Mouse (Mus musculus) lung, embryonic 14.5 days (tissue): Measurements from ENCODE around the gene Ophn1. TPM values are rescaled to one million over a fixed set of nuclear protein-coding genes. Genes with fewer than 3 reads are reported as not detected.

Experiments used
- ATAC-seq: fragments of 200-750 bp; cut with Nextera tagmentation; 2 replicates; pipeline ENCODE4 v1.8.0; 2017; ENCODE audit warnings: mild to moderate bottlenecking, moderate TSS enrichment, moderate library complexity; ENCODE audit not compliant: insufficient read depth
- DNase-seq: peaks from one replicate; pipeline ENCODE4 v3.0.0-alpha.2; 2015
- H3K27ac ChIP-seq: fragments of 300-500 bp; sonication (generic); 2 replicates; pipeline ENCODE4 v1.5.1; 2014; ENCODE audit warnings: low read depth, mild to moderate bottlenecking, moderate library complexity
- H3K27me3 ChIP-seq: fragments of 300-500 bp; sonication (generic); 2 replicates; pipeline ENCODE4 v1.6.1; 2014; ENCODE audit warnings: low read length, control low read depth; ENCODE audit not compliant: insufficient read depth
- H3K36me3 ChIP-seq: fragments of 300-500 bp; sonication (generic); 2 replicates; pipeline ENCODE4 v1.6.1; 2014; ENCODE audit warnings: control low read depth; ENCODE audit not compliant: insufficient read depth
- H3K4me1 ChIP-seq: fragments of 300-500 bp; sonication (generic); 2 replicates; pipeline ENCODE4 v1.6.1; 2014; ENCODE audit warnings: antibody characterized with exemption, control low read depth; ENCODE audit not compliant: insufficient read depth
- H3K4me2 ChIP-seq: fragments of 300-500 bp; sonication (generic); 2 replicates; pipeline ENCODE4 v1.6.1; 2014; ENCODE audit warnings: mild to moderate bottlenecking
- H3K4me3 ChIP-seq: fragments of 300-500 bp; sonication (generic); 2 replicates; pipeline ENCODE4 v1.5.1; 2014; ENCODE audit warnings: low read depth, low read length
- H3K9ac ChIP-seq: fragments of 300-500 bp; sonication (generic); 2 replicates; pipeline ENCODE4 v1.6.1; 2014
- H3K9me3 ChIP-seq: fragments of 300-500 bp; sonication (generic); 2 replicates; pipeline ENCODE4 v1.6.1; 2016; ENCODE audit warnings: low read depth, low read length, control low read depth
- CTCF ChIP-seq: IDR thresholded peaks from 2 replicates; pipeline ENCODE4 v1.5.1; 2016; ENCODE audit warnings: antibody characterized with exemption, low read depth
- WGBS: fragments of 180-500 bp; shearing (Covaris S2); extraction: QIAGEN DNeasy Blood & Tissue Kit; methylation state at CpG from one replicate; pipeline ENCODE4 v1.1.7; 2014; 5-methylcytosine and 5-hydroxymethylcytosine counted together
- polyA plus RNA-seq: library from polyadenylated mRNA; unstranded; fragments of >200 nt; fragmentation: Nextera tagmentation; extraction: Ambion mirVana; gene quantifications from 2 replicates; pipeline ENCODE4 v1.2.1, GENCODE M21; 2014

Ophn1 gene
- polyA plus RNA-seq, 1 experiment from 2014 or later: 13.2 TPM

- no peak overlapping the region for H3K9ac ChIP-seq
- TF ChIP-seq CTCF: peak; percentile 80
- DNase-seq (peak; percentile 81), ATAC-seq (no peak)
- no peaks in the 10 kb centered on the region for H3K4me1 ChIP-seq
- H3K4me3 ChIP-seq: no peak overlapping the region
- no peaks in the 10 kb centered on the region for H3K27me3 ChIP-seq
- no peaks in the 10 kb centered on the region for H3K9me3 ChIP-seq
- no peak overlapping the region for H3K4me2 ChIP-seq
- H3K36me3 ChIP-seq: no peaks in the 10 kb centered on the region
- WGBS: 18% methylated on average over 4 of the region's 4 CpGs
- H3K27ac ChIP-seq: no peak overlapping the region
Measured at GRCm38 (mm10) chrX:98701635-98702034, 189.2 kb downstream of the Ophn1 start.

- Histone ChIP-seq H3K4me3 (no peak overlapping the region), H3K9ac (no peak overlapping the region), H3K9me3 (no peaks in the 10 kb centered on the region), H3K4me1 (no peaks in the 10 kb centered on the region), H3K27me3 (no peaks in the 10 kb centered on the region), H3K36me3 (no peaks in the 10 kb centered on the region), H3K27ac (no peak overlapping the region), H3K4me2 (no peak overlapping the region)
- ATAC-seq (no peak), DNase-seq (peak; percentile 4)
- 0 out of 2 replicates have a peak, but pooled peaks have one; percentile 11 for TF ChIP-seq CTCF
Measured at GRCm38 (mm10) chrX:98682603-98683002, 208.2 kb downstream of the Ophn1 start.

- Histone ChIP-seq H3K4me3 (no peak overlapping the region), H3K9ac (no peak overlapping the region), H3K27ac (no peak overlapping the region), H3K4me2 (no peak overlapping the region), H3K9me3 (no peaks in the 10 kb centered on the region), H3K27me3 (no peaks in the 10 kb centered on the region), H3K36me3 (no peaks in the 10 kb centered on the region), H3K4me1 (no peaks in the 10 kb centered on the region)
- TF ChIP-seq CTCF: no peak
- ATAC-seq: no peak
- WGBS: 74% methylated on average over 2 of the region's 2 CpGs
- no peak for DNase-seq
Measured at GRCm38 (mm10) chrX:98681281-98681680, 209.5 kb downstream of the Ophn1 start.

- no peak for ATAC-seq
Measured at GRCm38 (mm10) chrX:98670988-98671387, 219.8 kb downstream of the Ophn1 start.

GRCm38 (mm10) chrX:98651431-98651830 lies 239.4 kb downstream of the Ophn1 start:
- no peak for DNase-seq
- H3K27me3 ChIP-seq: no peaks in the 10 kb centered on the region
- no peak for ATAC-seq

More at GRCm38 (mm10) chrX:98670988-98671387, 219.8 kb downstream of the Ophn1 start:
- Histone ChIP-seq H3K9me3 (no peaks in the 10 kb centered on the region), H3K4me2 (no peak overlapping the region), H3K36me3 (no peaks in the 10 kb centered on the region), H3K9ac (no peak overlapping the region), H3K4me3 (no peak overlapping the region), H3K27me3 (no peaks in the 10 kb centered on the region), H3K4me1 (no peaks in the 10 kb centered on the region), H3K27ac (no peak overlapping the region)
- peak; percentile 1 for DNase-seq
- TF ChIP-seq CTCF: no peak

GRCm38 (mm10) chrX:98628666-98629404 lies 262.0 kb downstream of the Ophn1 start:
- no peaks in the 10 kb centered on the region for H3K9me3 ChIP-seq
- H3K4me1 ChIP-seq: no peaks in the 10 kb centered on the region
- no peak for TF ChIP-seq CTCF
- H3K36me3 ChIP-seq: no peaks in the 10 kb centered on the region
- ATAC-seq (no peak), DNase-seq (no peak)
- H3K4me3 ChIP-seq: no peak overlapping the region
- H3K27me3 ChIP-seq: no peaks in the 10 kb centered on the region
- 84% methylated on average over 3 of the region's 3 CpGs for WGBS
- no peak overlapping the region for H3K4me2 ChIP-seq
- no peak overlapping the region for H3K9ac ChIP-seq
- no peak overlapping the region for H3K27ac ChIP-seq

More at GRCm38 (mm10) chrX:98651431-98651830, 239.4 kb downstream of the Ophn1 start:
- no peak overlapping the region for H3K27ac ChIP-seq
- no peak overlapping the region for H3K9ac ChIP-seq
- no peak overlapping the region for H3K4me3 ChIP-seq
- H3K4me1 ChIP-seq: no peaks in the 10 kb centered on the region
- no peaks in the 10 kb centered on the region for H3K36me3 ChIP-seq
- TF ChIP-seq CTCF: no peak
- H3K9me3 ChIP-seq: no peaks in the 10 kb centered on the region
- H3K4me2 ChIP-seq: no peak overlapping the region

GRCm38 (mm10) chrX:98618865-98619264 lies 272.0 kb downstream of the Ophn1 start:
- WGBS: 2% methylated on average over 2 of the region's 2 CpGs

More at GRCm38 (mm10) chrX:98618865-98619264, 272.0 kb downstream of the Ophn1 start:
- no peaks in the 10 kb centered on the region for H3K27me3 ChIP-seq
- no peak overlapping the region for H3K9ac ChIP-seq
- H3K4me3 ChIP-seq: no peak overlapping the region
- no peak overlapping the region for H3K27ac ChIP-seq
- H3K36me3 ChIP-seq: no peaks in the 10 kb centered on the region
- TF ChIP-seq CTCF: peak; percentile 60
- no peak for ATAC-seq
- H3K4me1 ChIP-seq: no peaks in the 10 kb centered on the region
- DNase-seq: peak; percentile 71
- no peak overlapping the region for H3K4me2 ChIP-seq
- H3K9me3 ChIP-seq: no peaks in the 10 kb centered on the region
